Mouse (Mus musculus) hindbrain, postnatal 0 days (tissue): ENCODE measurements around the gene Wif1. TPM values are rescaled to one million over a fixed set of nuclear protein-coding genes. Genes with fewer than 3 reads are reported as not detected.

ENCODE experiments used
- ATAC-seq: fragments of 200-750 bp; cut with Nextera tagmentation; 2 replicates; pipeline ENCODE4 v1.8.0; 2017; ENCODE audit warnings: mild to moderate bottlenecking, moderate TSS enrichment, moderate library complexity
- DNase-seq: peaks from one replicate; pipeline ENCODE4 v3.0.0-alpha.2; 2015; ENCODE audit warnings: low spot score
- H3K27ac ChIP-seq: fragments of 300-500 bp; sonication (generic); 2 replicates; pipeline ENCODE4 v1.5.1; 2014; ENCODE audit warnings: mild to moderate bottlenecking
- H3K27me3 ChIP-seq: fragments of 300-500 bp; sonication (generic); 2 replicates; pipeline ENCODE4 v1.6.1; 2014; ENCODE audit warnings: low read length, mixed read lengths; ENCODE audit not compliant: insufficient read depth
- H3K36me3 ChIP-seq: fragments of 300-500 bp; sonication (generic); 2 replicates; pipeline ENCODE4 v1.6.1; 2014; ENCODE audit warnings: low read length, mixed read lengths; ENCODE audit not compliant: insufficient read depth
- H3K4me1 ChIP-seq: fragments of 300-500 bp; sonication (generic); 2 replicates; pipeline ENCODE4 v1.6.1; 2014; ENCODE audit warnings: antibody characterized with exemption, low read length, mixed read lengths; ENCODE audit not compliant: insufficient read depth
- H3K4me2 ChIP-seq: fragments of 300-500 bp; sonication (generic); 2 replicates; pipeline ENCODE4 v1.6.1; 2014; ENCODE audit warnings: low read depth, mild to moderate bottlenecking, low read length, moderate library complexity, mixed read lengths
- H3K4me3 ChIP-seq: fragments of 300-500 bp; sonication (generic); 2 replicates; pipeline ENCODE4 v1.5.1; 2014; ENCODE audit warnings: low read length
- H3K9ac ChIP-seq: fragments of 300-500 bp; sonication (generic); replicated peaks from 2 replicates; pipeline ENCODE4 v1.6.1; 2014; ENCODE audit warnings: mild to moderate bottlenecking, low read length, moderate library complexity, mixed read lengths
- H3K9me3 ChIP-seq: fragments of 300-500 bp; sonication (generic); 2 replicates; pipeline ENCODE4 v1.6.1; 2016; ENCODE audit warnings: low read length, mixed read lengths
- CTCF ChIP-seq: IDR thresholded peaks from 2 replicates; pipeline ENCODE4 v1.5.1; 2016; ENCODE audit warnings: antibody characterized with exemption, control low read depth, low read depth
- WGBS: fragments of 180-500 bp; shearing (Covaris S2); extraction: QIAGEN DNeasy Blood & Tissue Kit; methylation state at CpG from one replicate; pipeline ENCODE4 v1.1.7; 2014; 5-methylcytosine and 5-hydroxymethylcytosine counted together
- polyA plus RNA-seq: library from polyadenylated mRNA; unstranded; fragments of >200 nt; fragmentation: Nextera tagmentation; extraction: Ambion mirVana; gene quantifications from 2 replicates; pipeline ENCODE4 v1.2.1, GENCODE M21; 2015
- total RNA-seq: library from RNA; depleted of rRNA; stranded (reverse); fragments of >200 nt; gene quantifications from 2 replicates; pipeline ENCODE4 v1.2.3, GENCODE M21; 2014; rRNA removed

The Wif1 gene
- total and polyA plus RNA-seq, 2 experiments from 2014 or later = 5.4 to 11.7 TPM

- H3K4me1 ChIP-seq = no peaks in the 10 kb centered on the region
- no peaks in the 10 kb centered on the region for H3K9me3 ChIP-seq
- ATAC-seq (no peak), DNase-seq (no peak)
- no peak for TF ChIP-seq CTCF
- H3K36me3 ChIP-seq = no peaks in the 10 kb centered on the region
- WGBS = 94% methylated on average over 6 of the region's 6 CpGs
- H3K9ac ChIP-seq = no peak overlapping the region
- H3K4me2 ChIP-seq = no peak overlapping the region
- H3K27me3 ChIP-seq = no peaks in the 10 kb centered on the region
- no peak overlapping the region for H3K4me3 ChIP-seq
- H3K27ac ChIP-seq = no peak overlapping the region
Measured at GRCm38 (mm10) chr10:121120751-121121150, 87.0 kb downstream of the Wif1 start.

- H3K9me3 ChIP-seq = no peaks in the 10 kb centered on the region
- H3K36me3 ChIP-seq = no peaks in the 10 kb centered on the region
- no peaks in the 10 kb centered on the region for H3K4me1 ChIP-seq
- H3K9ac ChIP-seq = no peak overlapping the region
- ATAC-seq (no peak), DNase-seq (no peak)
- H3K27me3 ChIP-seq = no peaks in the 10 kb centered on the region
- 87% methylated on average over 16 of the region's 16 CpGs for WGBS
- H3K4me3 ChIP-seq = no peak overlapping the region
- no peak overlapping the region for H3K4me2 ChIP-seq
- no peak overlapping the region for H3K27ac ChIP-seq
- TF ChIP-seq CTCF = no peak
Measured at GRCm38 (mm10) chr10:121124481-121124880, 90.7 kb downstream of the Wif1 start.

GRCm38 (mm10) chr10:121129000-121129925, 95.5 kb downstream of the Wif1 start:
- Histone ChIP-seq H3K27ac (no peak overlapping the region), H3K9ac (no peak overlapping the region), H3K36me3 (no peaks in the 10 kb centered on the region), H3K4me3 (no peak overlapping the region), H3K4me2 (no peak overlapping the region), H3K9me3 (no peaks in the 10 kb centered on the region), H3K4me1 (no peaks in the 10 kb centered on the region), H3K27me3 (no peaks in the 10 kb centered on the region; the same call in 1 of the 2 replicates)
- TF ChIP-seq CTCF = no peak
- peak; percentile 67; the same call in 1 of the 2 replicates for ATAC-seq
- DNase-seq = peak; percentile 65
- WGBS = 45% methylated on average over 20 of the region's 20 CpGs

Other genes starting within 250 kb of the Wif1 start
- gene Msrb3, start 134.9 kb upstream of the Wif1 start, total RNA-seq = 5.6 and 5.7 TPM in 2 replicates
- 1.2 and 1.6 TPM in 2 replicates for gene Msrb3, start 134.9 kb upstream of the Wif1 start, polyA plus RNA-seq
- gene Lemd3, start 54.6 kb upstream of the Wif1 start, total RNA-seq = 20.7 and 26.1 TPM in 2 replicates
- 2.8 TPM in 2 replicates for gene Lemd3, start 54.6 kb upstream of the Wif1 start, polyA plus RNA-seq